Mouse (Mus musculus) mature B cell (primary cell): ENCODE measurements around the gene Alkbh4.

Experiments used
- in situ Hi-C: fragments of 300-500 bp; cut with MboI; formaldehyde crosslinking; loops from 2 replicates; pipeline ENCODE4 v1.14.3; 2019

Gene Alkbh4

DNA sequence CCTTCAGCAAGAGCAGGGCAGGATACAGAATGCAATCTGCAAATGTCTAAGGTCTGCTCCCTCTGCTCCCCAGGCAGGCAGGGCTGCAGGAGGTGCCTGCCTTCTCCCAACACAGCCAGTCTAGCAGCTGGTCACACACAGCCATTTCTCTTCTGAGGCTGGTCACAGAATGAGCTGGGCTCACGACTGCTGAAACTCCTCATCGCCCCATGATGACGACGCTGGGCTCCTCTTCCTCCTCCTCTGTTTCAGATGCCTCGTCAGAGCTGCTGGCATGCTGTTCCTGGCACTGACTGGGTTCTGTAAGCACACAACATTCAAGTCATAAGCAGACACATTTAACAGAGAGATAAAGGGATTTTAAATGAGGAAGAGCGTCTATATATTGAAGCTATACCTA is 45.3 kb downstream of the Alkbh4 start:
- in situ Hi-C loops: no loop called here

- in situ Hi-C loops: no loop called here
Measured at GRCm38 (mm10) chr5:136182049-136182448, 46.1 kb downstream of the Alkbh4 start.

- in situ Hi-C loops: no loop called here
Measured at GRCm38 (mm10) chr5:136182830-136183229, 46.9 kb downstream of the Alkbh4 start.

- in situ Hi-C loops: no loop called here
Measured at GRCm38 (mm10) chr5:136183766-136184165, 47.8 kb downstream of the Alkbh4 start.

DNA sequence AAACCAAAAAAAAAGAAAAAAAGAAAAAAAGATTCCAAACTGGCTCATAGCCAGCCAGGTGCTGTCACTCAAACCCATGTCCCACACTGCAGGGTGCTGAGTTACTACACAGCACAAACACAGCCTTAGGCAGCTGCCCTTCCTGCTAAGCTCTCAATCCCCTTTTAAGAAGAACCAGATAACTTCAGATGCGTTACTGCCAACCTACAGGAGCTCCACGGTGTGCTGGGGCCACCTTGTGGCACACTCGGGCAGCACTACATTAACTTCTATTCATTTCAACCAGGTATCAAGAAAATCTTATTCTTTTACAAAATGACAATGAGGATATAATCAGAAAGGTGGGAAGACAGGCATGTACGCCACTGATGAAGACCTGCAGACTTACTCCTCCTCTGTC is 50.8 kb downstream of the Alkbh4 start:
- in situ Hi-C loops: no loop called here
